Mouse (Mus musculus) lung, embryonic 14.5 days (tissue): ENCODE data around the gene Pigu. TPM values are rescaled to one million over a fixed set of nuclear protein-coding genes. Genes with fewer than 3 reads are reported as not detected.

ENCODE experiments used
- ATAC-seq: fragments of 200-750 bp; cut with Nextera tagmentation; 2 replicates; pipeline ENCODE4 v1.8.0; 2017; ENCODE audit warnings: mild to moderate bottlenecking, moderate TSS enrichment, moderate library complexity; ENCODE audit not compliant: insufficient read depth
- DNase-seq: peaks from one replicate; pipeline ENCODE4 v3.0.0-alpha.2; 2015
- H3K27ac ChIP-seq: fragments of 300-500 bp; sonication (generic); 2 replicates; pipeline ENCODE4 v1.5.1; 2014; ENCODE audit warnings: low read depth, mild to moderate bottlenecking, moderate library complexity
- H3K27me3 ChIP-seq: fragments of 300-500 bp; sonication (generic); 2 replicates; pipeline ENCODE4 v1.6.1; 2014; ENCODE audit warnings: low read length, control low read depth; ENCODE audit not compliant: insufficient read depth
- H3K36me3 ChIP-seq: fragments of 300-500 bp; sonication (generic); 2 replicates; pipeline ENCODE4 v1.6.1; 2014; ENCODE audit warnings: control low read depth; ENCODE audit not compliant: insufficient read depth
- H3K4me1 ChIP-seq: fragments of 300-500 bp; sonication (generic); 2 replicates; pipeline ENCODE4 v1.6.1; 2014; ENCODE audit warnings: antibody characterized with exemption, control low read depth; ENCODE audit not compliant: insufficient read depth
- H3K4me2 ChIP-seq: fragments of 300-500 bp; sonication (generic); 2 replicates; pipeline ENCODE4 v1.6.1; 2014; ENCODE audit warnings: mild to moderate bottlenecking
- H3K4me3 ChIP-seq: fragments of 300-500 bp; sonication (generic); 2 replicates; pipeline ENCODE4 v1.5.1; 2014; ENCODE audit warnings: low read depth, low read length
- H3K9ac ChIP-seq: fragments of 300-500 bp; sonication (generic); 2 replicates; pipeline ENCODE4 v1.6.1; 2014
- H3K9me3 ChIP-seq: fragments of 300-500 bp; sonication (generic); 2 replicates; pipeline ENCODE4 v1.6.1; 2016; ENCODE audit warnings: low read depth, low read length, control low read depth
- CTCF ChIP-seq: IDR thresholded peaks from 2 replicates; pipeline ENCODE4 v1.5.1; 2016; ENCODE audit warnings: antibody characterized with exemption, low read depth
- WGBS: fragments of 180-500 bp; shearing (Covaris S2); extraction: QIAGEN DNeasy Blood & Tissue Kit; methylation state at CpG from one replicate; pipeline ENCODE4 v1.1.7; 2014; 5-methylcytosine and 5-hydroxymethylcytosine counted together
- polyA plus RNA-seq: library from polyadenylated mRNA; unstranded; fragments of >200 nt; fragmentation: Nextera tagmentation; extraction: Ambion mirVana; gene quantifications from 2 replicates; pipeline ENCODE4 v1.2.1, GENCODE M21; 2014

Pigu gene
- polyA plus RNA-seq, 1 experiment from 2014 or later, result 54.0 TPM

DNA sequence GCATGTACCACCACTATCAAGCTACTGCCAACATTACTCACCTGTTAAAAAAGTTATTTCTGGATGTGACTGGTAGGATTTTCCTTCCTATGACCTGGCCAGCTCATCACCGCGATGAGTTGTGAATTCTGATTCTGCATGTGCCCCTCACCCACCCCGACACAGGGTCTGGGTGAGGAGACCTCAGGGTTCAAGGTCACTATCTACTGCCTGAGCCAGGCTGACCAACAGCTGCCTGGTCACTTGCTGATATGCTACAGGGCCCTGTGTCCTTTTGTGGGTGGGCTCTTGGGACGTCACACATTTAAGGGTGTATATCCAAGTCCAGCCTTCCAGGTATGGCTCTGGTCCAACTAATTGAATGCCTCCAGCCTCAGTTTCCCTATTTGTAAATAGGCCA lies 78.1 kb downstream of the Pigu start:
- H3K9me3 ChIP-seq, result no peaks in the 10 kb centered on the region
- H3K36me3 ChIP-seq, result peaks cover 15% of the 10 kb centered on the region; the same call in 1 of the 2 replicates
- H3K9ac ChIP-seq, result no peak overlapping the region
- 87% methylated on average over 4 of the region's 4 CpGs for WGBS
- H3K27ac ChIP-seq, result no peak overlapping the region
- ATAC-seq (no peak), DNase-seq (no peak)
- H3K4me3 ChIP-seq, result no peak overlapping the region
- H3K4me1 ChIP-seq, result peaks cover 4% of the 10 kb centered on the region; the same call in 1 of the 2 replicates
- TF ChIP-seq CTCF, result no peak
- no peak overlapping the region for H3K4me2 ChIP-seq
- no peaks in the 10 kb centered on the region for H3K27me3 ChIP-seq

- Histone ChIP-seq H3K9me3 (no peaks in the 10 kb centered on the region), H3K4me3 (no peak overlapping the region), H3K27ac (no peak overlapping the region), H3K27me3 (no peaks in the 10 kb centered on the region), H3K36me3 (0 out of 2 replicates have a peak, but pooled peaks cover 11% of the 10 kb centered on the region), H3K4me2 (no peak overlapping the region), H3K9ac (no peak overlapping the region), H3K4me1 (peaks cover 4% of the 10 kb centered on the region; the same call in 1 of the 2 replicates)
- 83% methylated on average over 7 of the region's 7 CpGs for WGBS
- TF ChIP-seq CTCF, result no peak
- DNase-seq (no peak), ATAC-seq (no peak)
Measured at GRCm38 (mm10) chr2:155278361-155278760, 78.9 kb downstream of the Pigu start.

DNA sequence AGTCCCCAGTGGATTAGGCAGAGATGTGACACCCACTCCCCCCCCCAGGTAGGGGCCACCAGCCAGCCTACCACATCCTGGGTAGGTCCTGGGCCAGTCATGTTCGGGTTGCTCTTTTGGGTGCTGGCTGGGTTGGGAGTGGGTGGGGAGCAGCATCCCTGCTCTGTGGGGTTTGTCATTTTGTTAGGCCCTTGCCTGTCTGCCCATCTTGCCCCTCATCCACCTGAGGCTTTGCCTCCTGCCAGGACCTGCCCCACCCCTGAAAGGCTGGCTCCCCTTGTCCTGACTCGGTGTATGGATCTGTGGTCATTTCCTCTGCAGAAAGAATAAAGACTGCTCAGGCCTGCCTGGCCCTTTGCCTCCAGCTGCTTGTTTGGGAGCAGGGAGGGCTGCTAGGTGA lies 79.5 kb downstream of the Pigu start:
- H3K9me3 ChIP-seq, result no peaks in the 10 kb centered on the region
- H3K4me2 ChIP-seq, result peak overlapping the region; percentile 73
- DNase-seq, result no peak
- peak overlapping the region; percentile 89; the same call in 1 of the 2 replicates for H3K4me3 ChIP-seq
- 75% methylated on average over 2 of the region's 2 CpGs for WGBS
- no peak for TF ChIP-seq CTCF
- no peak overlapping the region for H3K9ac ChIP-seq
- 0 out of 2 replicates have a peak, but pooled peaks cover 11% of the 10 kb centered on the region for H3K36me3 ChIP-seq
- no peaks in the 10 kb centered on the region for H3K27me3 ChIP-seq
- H3K27ac ChIP-seq, result no peak overlapping the region
- ATAC-seq, result no peak
- peaks cover 4% of the 10 kb centered on the region; the same call in 1 of the 2 replicates for H3K4me1 ChIP-seq

GRCm38 (mm10) chr2:155276621-155277175 lies 80.5 kb downstream of the Pigu start:
- Histone ChIP-seq H3K4me1 (peaks cover 4% of the 10 kb centered on the region; the same call in 1 of the 2 replicates), H3K4me2 (peak overlapping the region; percentile 73), H3K9ac (peak overlapping the region; percentile 93), H3K4me3 (peak overlapping the region; percentile 89), H3K9me3 (no peaks in the 10 kb centered on the region), H3K27ac (peak overlapping the region; percentile 93), H3K36me3 (0 out of 2 replicates have a peak, but pooled peaks cover 10% of the 10 kb centered on the region), H3K27me3 (no peaks in the 10 kb centered on the region)
- ATAC-seq (peak; percentile 92), DNase-seq (peak; percentile 80)
- under 1% methylated on average over 46 of the region's 49 CpGs for WGBS
- TF ChIP-seq CTCF, result no peak

- Histone ChIP-seq H3K4me2 (peak within 1 kb of the TSS; percentile 73), H3K27ac (peak within 1 kb of the TSS; percentile 93), H3K4me1 (peaks cover 4% of the 10 kb centered on the region; the same call in 1 of the 2 replicates), H3K9ac (peak within 1 kb of the TSS; percentile 93), H3K36me3 (0 out of 2 replicates have a peak, but pooled peaks cover 9% of the 10 kb centered on the region), H3K27me3 (no peaks in the 10 kb centered on the region), H3K4me3 (peak within 1 kb of the TSS; percentile 89), H3K9me3 (no peaks in the 10 kb centered on the region)
- WGBS, result under 1% methylated on average over 47 of the region's 47 CpGs
- ATAC-seq, result peak; percentile 93
- DNase-seq, result peak; percentile 98
- no peak for TF ChIP-seq CTCF
Measured at GRCm38 (mm10) chr2:155276195-155276594, 81.0 kb downstream of the Pigu start, which contains the start of gene Map1lc3a. Map1lc3a (plus strand) TSS chr2:155276297.

- no peak overlapping the region for H3K4me3 ChIP-seq
- no peak overlapping the region for H3K27ac ChIP-seq
- H3K36me3 ChIP-seq, result 0 out of 2 replicates have a peak, but pooled peaks cover 8% of the 10 kb centered on the region
- no peaks in the 10 kb centered on the region for H3K9me3 ChIP-seq
- TF ChIP-seq CTCF, result no peak
- peaks cover 4% of the 10 kb centered on the region; the same call in 1 of the 2 replicates for H3K4me1 ChIP-seq
- H3K27me3 ChIP-seq, result no peaks in the 10 kb centered on the region
- ATAC-seq (no peak), DNase-seq (no peak)
- H3K9ac ChIP-seq, result no peak overlapping the region
- WGBS, result 83% methylated on average over 8 of the region's 8 CpGs
- no peak overlapping the region for H3K4me2 ChIP-seq
Measured at GRCm38 (mm10) chr2:155273603-155274002, 83.6 kb downstream of the Pigu start.

DNA sequence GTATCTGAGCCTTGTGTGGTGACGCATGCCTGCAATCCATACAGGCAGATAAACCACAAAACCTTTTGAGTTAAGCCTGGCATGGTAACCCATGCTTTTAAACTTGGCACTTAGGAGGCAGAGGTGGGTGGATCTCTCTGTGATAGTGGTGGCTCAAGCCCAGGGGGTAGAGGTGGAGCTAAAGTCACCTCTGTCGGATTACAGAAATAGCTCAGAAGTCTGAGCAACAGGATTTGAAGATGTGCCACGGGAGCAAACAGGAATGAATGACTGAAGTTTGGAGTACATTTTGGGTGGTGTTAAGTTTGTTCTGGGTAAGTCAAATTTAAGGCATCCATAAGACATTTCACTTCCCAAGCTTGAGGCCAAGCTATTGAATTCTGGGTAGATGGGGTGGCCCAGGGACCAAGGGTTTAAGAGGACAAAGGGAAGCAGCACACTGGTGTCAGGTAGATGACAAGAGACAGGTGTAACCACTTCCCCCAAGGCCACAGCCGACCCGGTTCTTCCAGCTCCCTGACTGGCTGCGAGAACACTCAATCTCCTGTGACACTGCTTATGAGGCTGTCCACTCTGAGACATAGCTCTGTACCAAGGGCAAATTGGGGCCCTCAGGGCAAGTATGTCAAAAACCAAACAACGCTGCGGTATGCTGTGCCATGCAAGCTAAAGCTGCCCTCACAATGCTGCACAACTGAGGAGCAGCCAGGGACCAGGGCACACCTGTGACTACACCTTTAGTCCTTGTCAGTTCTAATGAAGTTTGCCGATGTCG lies 84.6 kb downstream of the Pigu start:
- Histone ChIP-seq H3K9me3 (no peaks in the 10 kb centered on the region), H3K9ac (no peak overlapping the region), H3K27ac (no peak overlapping the region), H3K36me3 (no peaks in the 10 kb centered on the region), H3K4me2 (no peak overlapping the region), H3K27me3 (no peaks in the 10 kb centered on the region), H3K4me3 (no peak overlapping the region), H3K4me1 (peaks cover 4% of the 10 kb centered on the region; the same call in 1 of the 2 replicates)
- ATAC-seq (no peak), DNase-seq (no peak)
- TF ChIP-seq CTCF, result no peak
- WGBS, result 64% methylated on average over 10 of the region's 10 CpGs
